Mouse (Mus musculus): ENCODE measurements at regions not wholly inside any gene's neighbourhood (a gene's known extent, or its start where the extent isn't known, plus 50 kb on each side); places are given as distances from the start of the nearest gene placed in this dataset.
A peak's percentile ranks its signal among the peaks of the same experiment; 100 is the strongest.

DNA sequence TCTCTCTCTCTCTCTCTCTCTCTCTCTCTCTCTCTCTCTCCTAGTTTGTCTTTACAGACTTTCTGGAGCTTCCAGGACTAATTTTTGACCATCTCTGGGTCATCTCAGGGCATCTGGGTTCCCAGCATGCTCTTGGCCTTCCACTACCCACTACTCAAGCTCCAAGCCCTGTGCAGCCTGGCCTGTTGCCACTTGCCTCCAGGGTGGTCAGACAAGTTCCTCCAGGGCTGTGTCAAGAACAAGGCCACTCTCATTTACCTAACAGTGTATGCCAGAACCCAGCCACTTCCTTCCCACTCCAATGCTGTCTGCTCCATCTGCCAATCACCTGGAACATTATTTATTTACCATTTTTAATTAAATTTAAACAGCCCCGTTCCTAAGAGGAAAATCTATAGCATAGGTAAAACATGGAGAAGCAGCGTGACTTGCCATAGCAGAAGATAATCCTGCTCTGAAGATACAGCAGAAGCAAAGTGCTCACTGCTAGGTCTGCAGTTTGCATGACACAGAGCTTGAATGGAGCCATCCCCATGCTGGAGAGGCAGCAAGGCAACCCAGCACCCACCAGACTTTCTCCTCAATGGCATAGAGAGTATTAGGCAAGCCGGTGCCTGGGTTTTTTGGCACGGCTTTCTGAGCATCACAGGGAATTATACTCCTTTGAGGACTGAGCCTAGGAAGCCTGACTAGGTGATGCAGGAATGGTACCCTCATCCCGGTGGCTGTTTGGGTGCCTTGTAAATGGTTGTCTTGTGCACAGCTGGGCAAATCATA lies 54.0 kb downstream of the Foxi1 start:
- intact Hi-C loops (cut with DNase I), result no loop called here
- no peak for DNase-seq (ENCODE audit: low spot score in 2 of 2)

DNA sequence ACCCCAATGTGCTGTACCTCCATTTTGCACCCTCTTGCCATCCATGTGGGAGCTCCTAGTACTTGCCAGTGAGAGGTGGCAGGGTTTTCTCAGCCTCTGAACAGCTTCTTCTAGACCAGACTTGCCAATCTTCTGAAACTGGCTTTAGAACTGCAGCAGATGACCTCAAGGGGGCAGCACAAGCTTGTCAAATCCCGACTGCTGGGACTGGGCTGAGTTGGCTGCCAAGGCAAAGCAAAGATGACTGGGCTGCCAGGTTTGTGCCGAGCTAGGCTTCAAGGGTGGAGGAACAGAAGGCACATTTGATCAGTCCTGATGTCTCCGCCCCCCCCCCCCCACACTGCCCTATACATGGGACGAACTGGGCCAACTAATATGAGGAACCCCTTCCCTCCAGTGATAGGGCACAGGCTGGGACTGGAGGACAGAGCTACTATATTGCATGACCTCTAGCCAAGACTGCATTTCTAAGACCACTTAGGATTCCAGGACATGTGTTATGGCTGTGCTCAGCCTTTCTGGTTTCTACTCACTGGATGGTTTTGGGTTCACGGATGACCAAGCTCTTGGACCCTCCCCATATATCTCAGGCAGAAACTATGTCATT lies 51.1 kb upstream of the 4930469K13Rik start:
- intact Hi-C loops (cut with DNase I), result loop anchor here (2.0 kb wide), 1 partner anchor 63 kb away; no protein-coding TSS in a partner anchor
- peak; percentile 90 to 93 for DNase-seq (ENCODE audit: low spot score in 2 of 2)

All from left cerebral cortex, postnatal 14 days (tissue).